Mouse (Mus musculus): ENCODE measurements around the gene Birc5.

DNA sequence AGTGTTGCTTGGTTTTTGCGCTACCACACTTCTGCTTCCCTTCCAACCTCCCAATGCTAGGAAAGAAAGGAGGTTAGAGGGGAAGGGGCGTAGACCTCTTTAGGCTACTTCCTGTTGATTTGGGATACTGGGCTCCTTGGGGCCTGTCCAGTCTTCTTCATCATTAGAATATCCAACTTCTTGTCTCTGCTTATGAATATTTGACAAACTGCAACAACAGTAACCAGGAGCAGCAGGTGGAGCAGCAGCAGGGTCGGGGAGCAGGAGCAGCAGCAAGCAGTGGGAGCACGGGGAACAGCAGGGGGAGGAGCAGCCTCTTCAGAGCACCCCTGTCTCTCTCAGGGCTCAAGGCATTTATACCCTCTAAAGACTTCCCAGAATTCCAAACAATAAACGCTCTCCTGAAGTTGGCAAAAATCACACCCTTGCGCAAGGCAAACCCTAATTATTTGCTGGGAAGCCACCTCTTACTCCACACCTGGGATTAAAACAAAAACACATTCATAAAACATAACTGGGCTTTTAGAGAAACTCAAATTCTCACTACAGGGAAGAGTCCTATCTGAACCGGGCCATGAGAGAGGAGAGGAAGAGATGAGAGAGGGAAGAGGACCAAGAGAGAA is 1.3 kb upstream of the Birc5 start:
- TF ChIP-seq POLR2A (IDR thresholded peaks at IDR 0.05; ENCODE audit: extremely low read depth, insufficient read depth, low read length) (peak; percentile 77), CTCF (IDR thresholded peaks at IDR 0.05; ENCODE audit: low read depth, low read length) (no peak)

Data from liver, adult 2 months (tissue).